Mouse (Mus musculus): Measurements from ENCODE around the gene Tmem72.

- no peak for TF ChIP-seq POLR2A (IDR thresholded peaks at IDR 0.05; ENCODE audit: control insufficient read depth, extremely low read depth, insufficient read depth, low read length, poor library complexity)
- no peak for TF ChIP-seq CTCF (IDR thresholded peaks at IDR 0.05; ENCODE audit: borderline replicate concordance, control insufficient read depth, extremely low read depth, insufficient read depth, low read length, poor library complexity)
Observed at GRCm38 (mm10) chr6:116670144-116670543, 46.6 kb downstream of the Tmem72 start.
